8 mouse cellular contexts compared by ENCODE assay signal in genomic region chr6:39810612-39811116, GRCm38 (mm10). TPM values are rescaled to one million over a fixed set of nuclear protein-coding genes. Genes with fewer than 3 reads are reported as not detected.
DNase-seq lines count a peak whose midpoint lies in the region; ATAC-seq and TF ChIP-seq lines count a peak whose summit lies in the region.

Gene Mrps33 (minus strand): TSS chr6:39810988.

- H3K9ac ChIP-seq in forebrain, embryonic 13.5 days = peak within 1 kb of the TSS; percentile 73
- H3K9ac ChIP-seq in liver, postnatal 0 days (replicated peaks) = peak within 1 kb of the TSS; percentile 72
- peak within 1 kb of the TSS; percentile 61 for H3K9ac ChIP-seq in neural tube, embryonic 14.5 days (replicated peaks; ENCODE audit: low read depth, low read length)

- peaks cover 11% of the 10 kb centered on the region for H3K4me1 ChIP-seq in E14TG2a.4 (replicated peaks; ENCODE audit: low read depth, low read length)
- peaks cover 23% of the 10 kb centered on the region for H3K4me1 ChIP-seq in forebrain, embryonic 13.5 days
- peaks cover 8% of the 10 kb centered on the region for H3K4me1 ChIP-seq in liver, postnatal 0 days (ENCODE audit: insufficient read depth)
- peaks cover 4% of the 10 kb centered on the region; the same call in 1 of the 2 replicates for H3K4me1 ChIP-seq in neural tube, embryonic 14.5 days (ENCODE audit: control insufficient read depth, insufficient read depth, low read length)

- peak; percentile 93 for DNase-seq in c-Kit-positive CD71-positive TER-119-positive erythroid progenitor cells, embryonic 14.5 days (ENCODE audit: low spot score)
- DNase-seq in heart, postnatal 10 days = peak; percentile 97 to 98
- DNase-seq in large intestine, adult 2 months (ENCODE audit: low read depth, low spot score) = peak; percentile 79
- DNase-seq in liver, postnatal 0 days = peak; percentile 98
- peak; percentile 98 for DNase-seq in testis, postnatal 10 days (ENCODE audit: low spot score)

- WGBS in forebrain, embryonic 13.5 days = under 1% methylated on average over 38 of the region's 40 CpGs
- WGBS in large intestine, adult 2 months = under 1% methylated on average over 40 of the region's 40 CpGs
- WGBS in liver, postnatal 0 days (ENCODE audit: insufficient replicate concordance) = under 1% methylated on average over 39 of the region's 40 CpGs
- WGBS in neural tube, embryonic 14.5 days = under 1% methylated on average over 40 of the region's 40 CpGs

- intact Hi-C loops in heart, postnatal 10 days (cut with DNase I) = no loop called here

- TF ChIP-seq CTCF in E14TG2a.4 (conservative IDR thresholded peaks at IDR 0.05; ENCODE audit: low read length) = no peak; the same call in 1 of the 2 replicates
- peak; percentile 100 for TF ChIP-seq CTCF in liver, postnatal 0 days (IDR thresholded peaks at IDR 0.05; ENCODE audit: low read depth)

- peak within 1 kb of the TSS; percentile 85 for H3K4me3 ChIP-seq in E14TG2a.4 (replicated peaks; ENCODE audit: low read length)
- H3K4me3 ChIP-seq in forebrain, embryonic 13.5 days = peak within 1 kb of the TSS; percentile 70
- peak within 1 kb of the TSS; percentile 82 for H3K4me3 ChIP-seq in liver, postnatal 0 days (ENCODE audit: low read depth, low read length)
- peak within 1 kb of the TSS; percentile 49 for H3K4me3 ChIP-seq in neural tube, embryonic 14.5 days (ENCODE audit: low read depth, low read length)

- H3K36me3 ChIP-seq in E14TG2a.4 (ENCODE audit: insufficient read depth, low read length) = no peaks in the 10 kb centered on the region
- no peaks in the 10 kb centered on the region for H3K36me3 ChIP-seq in forebrain, embryonic 13.5 days (ENCODE audit: poor library complexity, severe bottlenecking)
- no peaks in the 10 kb centered on the region for H3K36me3 ChIP-seq in liver, postnatal 0 days (replicated peaks; ENCODE audit: insufficient read depth, low read length)
- H3K36me3 ChIP-seq in neural tube, embryonic 14.5 days (ENCODE audit: control insufficient read depth, insufficient read depth, low read length) = no peaks in the 10 kb centered on the region

- ATAC-seq in forebrain, embryonic 13.5 days = peak; percentile 99
- peak; percentile 100 for ATAC-seq in liver, postnatal 0 days
- peak; percentile 98 for ATAC-seq in neural tube, embryonic 14.5 days (ENCODE audit: low read depth)

- TF ChIP-seq EP300 in liver, postnatal 0 days (IDR thresholded peaks at IDR 0.05; ENCODE audit: low read depth) = 0 out of 2 replicates have a peak, but pooled peaks have one; percentile 35

- H3K9me3 ChIP-seq in E14TG2a.4 (ENCODE audit: low read length) = no peaks in the 10 kb centered on the region
- H3K9me3 ChIP-seq in forebrain, embryonic 13.5 days (replicated peaks) = no peaks in the 10 kb centered on the region
- no peaks in the 10 kb centered on the region for H3K9me3 ChIP-seq in liver, postnatal 0 days (ENCODE audit: low read length)
- no peaks in the 10 kb centered on the region for H3K9me3 ChIP-seq in neural tube, embryonic 14.5 days (ENCODE audit: control insufficient read depth, low read length)

- H3K4me2 ChIP-seq in forebrain, embryonic 13.5 days = peak within 1 kb of the TSS; percentile 69
- H3K4me2 ChIP-seq in liver, postnatal 0 days (ENCODE audit: low read depth, low read length) = peak within 1 kb of the TSS; percentile 73
- H3K4me2 ChIP-seq in neural tube, embryonic 14.5 days (ENCODE audit: low read depth, low read length) = peak within 1 kb of the TSS; percentile 50

- H3K27me3 ChIP-seq in E14TG2a.4 (ENCODE audit: insufficient read depth, low read length) = no peaks in the 10 kb centered on the region; the same call in 1 of the 2 replicates
- no peaks in the 10 kb centered on the region for H3K27me3 ChIP-seq in forebrain, embryonic 13.5 days
- no peaks in the 10 kb centered on the region for H3K27me3 ChIP-seq in liver, postnatal 0 days (ENCODE audit: insufficient read depth, low read length)
- no peaks in the 10 kb centered on the region for H3K27me3 ChIP-seq in neural tube, embryonic 14.5 days (ENCODE audit: control insufficient read depth, insufficient read depth, low read length)

- H3K27ac ChIP-seq in forebrain, embryonic 13.5 days = no peak within 1 kb of the TSS
- H3K27ac ChIP-seq in liver, postnatal 0 days (ENCODE audit: low read depth) = peak within 1 kb of the TSS; percentile 81
- peak within 1 kb of the TSS; percentile 17; the same call in 1 of the 2 replicates for H3K27ac ChIP-seq in neural tube, embryonic 14.5 days (ENCODE audit: low read depth, low read length)

RNA-seq across cellular contexts. Expression of gene Mrps33, which starts in this region (rescaled TPM):
- 260 and 293 TPM in 2 replicates for polyA plus RNA-seq in forebrain, embryonic 13.5 days (2015; fragmentation: Nextera tagmentation; extraction: Ambion mirVana)
- total RNA-seq in heart, postnatal 10 days (2021) = 10 to 100 TPM; 88.1 to 88.4 TPM
- 73.0 and 81.6 TPM in 2 replicates for polyA plus RNA-seq in large intestine, adult 2 months (2012; rRNA removed)
- polyA plus RNA-seq in liver, postnatal 0 days (2015; fragmentation: Nextera tagmentation; extraction: Ambion mirVana) = 90.9 and 100.0 TPM in 2 replicates
- 182 and 206 TPM in 2 replicates for polyA plus RNA-seq in neural tube, embryonic 14.5 days (2014; fragmentation: Nextera tagmentation; extraction: Ambion mirVana)
